Mouse (Mus musculus) right cerebral cortex, adult 18-20 months (tissue): ENCODE data around the gene H2-Oa.

Experiments
- DNase-seq: peaks from one replicate; pipeline ENCODE4 v3.0.0; 2022; ENCODE audit warnings: mixed read lengths

H2-Oa gene

DNA sequence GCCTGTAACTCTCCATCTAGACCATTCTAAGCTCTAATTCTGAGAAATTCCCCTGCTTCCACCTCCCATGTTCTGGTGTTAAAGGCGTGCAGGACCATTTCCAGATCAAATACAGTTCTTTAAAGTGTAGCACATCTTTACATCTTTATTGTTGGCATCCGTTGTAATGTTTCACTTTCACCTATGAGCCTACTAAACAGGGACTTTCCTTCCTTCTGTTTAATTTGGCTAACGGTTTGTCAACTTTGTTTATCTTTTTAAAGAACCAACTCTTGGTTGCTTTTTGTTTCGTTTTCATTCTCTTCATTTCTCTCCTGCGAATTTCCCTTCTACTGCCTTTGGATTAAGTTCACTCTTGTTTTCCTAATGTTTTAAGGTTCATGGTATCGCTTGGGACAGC lies 10.7 kb downstream of the H2-Oa start:
- DNase-seq = no peak

DNA sequence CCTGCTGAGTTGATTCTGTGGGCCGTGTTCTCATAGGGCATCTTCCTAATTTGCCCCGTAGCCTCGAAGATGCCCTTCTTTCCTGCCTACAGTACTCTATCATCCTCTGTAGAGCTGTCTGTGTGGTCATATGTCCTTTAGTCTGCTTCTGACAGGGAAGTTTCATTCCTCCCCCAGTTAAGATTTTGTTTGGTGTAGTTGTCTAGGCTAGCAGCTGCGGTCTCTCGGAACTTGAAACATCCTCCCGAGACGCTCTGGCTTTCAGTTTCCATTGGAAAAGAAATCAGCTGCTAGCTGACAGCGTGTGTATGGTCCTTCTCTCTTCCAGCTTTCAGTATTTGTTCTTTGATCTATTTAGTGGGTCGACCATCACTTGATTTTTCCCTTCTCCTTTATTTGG lies 12.7 kb downstream of the H2-Oa start:
- DNase-seq = no peak

DNA sequence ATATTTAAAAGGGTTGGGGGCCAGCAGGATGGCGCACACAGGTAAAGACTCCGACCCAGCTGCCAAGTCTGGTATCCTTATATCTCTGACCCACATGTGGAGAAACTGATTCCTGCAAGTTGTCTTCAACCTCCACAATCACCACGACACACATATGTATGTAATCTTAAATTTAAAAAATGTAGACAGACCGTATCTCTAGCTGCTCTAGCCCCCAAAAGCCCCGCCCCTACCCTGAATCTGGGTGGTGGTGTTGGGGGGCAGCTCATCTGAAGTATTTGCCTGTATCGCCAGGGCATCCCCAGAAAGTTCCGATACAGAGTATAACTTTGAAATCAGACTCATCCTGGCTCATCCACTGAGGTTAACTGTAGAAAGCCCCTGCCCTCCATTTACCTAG lies 14.4 kb downstream of the H2-Oa start:
- DNase-seq = no peak

DNA sequence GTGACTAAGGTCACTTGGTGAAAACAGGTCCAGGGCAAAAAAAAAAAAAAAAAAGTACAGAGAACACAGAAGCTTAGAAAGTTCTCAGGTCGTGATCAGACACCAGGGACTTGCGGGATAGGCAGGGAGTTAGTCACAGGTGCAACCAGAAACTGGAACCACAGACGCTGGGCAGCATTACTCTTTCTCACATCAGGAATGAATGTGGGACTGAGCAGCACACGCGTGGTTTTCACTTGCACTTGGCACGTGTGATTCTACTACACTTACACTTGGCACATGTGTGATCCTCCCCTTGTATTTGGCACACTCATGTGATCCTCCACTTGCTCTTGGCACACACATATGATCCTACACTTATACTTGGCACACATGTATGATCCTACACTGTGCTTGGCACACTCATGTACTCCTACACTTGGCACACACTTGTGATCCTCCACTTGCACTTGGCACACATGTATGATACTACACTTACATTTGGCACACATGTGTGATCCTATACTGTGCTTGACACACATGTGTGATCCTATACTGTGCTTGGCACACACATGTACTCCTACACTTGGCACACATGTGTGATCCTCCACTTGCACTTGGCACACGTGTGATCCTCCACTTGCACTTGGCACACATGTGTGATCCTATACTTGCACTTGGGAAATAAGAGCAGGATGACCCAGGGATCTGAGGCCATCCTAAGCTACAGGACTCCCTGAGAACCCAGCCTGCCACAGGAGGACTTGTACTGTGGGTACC lies 15.1 kb downstream of the H2-Oa start:
- DNase-seq = no peak

DNA sequence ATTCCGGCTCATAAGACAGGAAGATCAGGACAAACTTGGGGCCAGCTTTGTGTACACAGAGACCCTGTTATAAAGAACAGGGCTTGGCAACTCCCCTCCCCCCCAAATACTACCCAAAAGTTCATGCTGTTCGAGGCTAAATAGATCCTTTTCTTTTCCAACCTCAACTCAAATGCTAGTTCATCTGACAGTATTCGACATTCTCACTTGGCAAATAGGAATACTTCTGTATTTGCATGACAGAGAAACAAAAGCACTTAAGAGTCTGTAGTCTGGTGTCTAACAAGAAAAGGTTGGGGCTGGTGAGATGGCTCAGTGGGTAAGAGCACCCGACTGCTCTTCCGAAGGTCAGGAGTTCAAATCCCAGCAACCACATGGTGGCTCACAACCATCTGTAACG lies 16.3 kb downstream of the H2-Oa start:
- no peak for DNase-seq

DNA sequence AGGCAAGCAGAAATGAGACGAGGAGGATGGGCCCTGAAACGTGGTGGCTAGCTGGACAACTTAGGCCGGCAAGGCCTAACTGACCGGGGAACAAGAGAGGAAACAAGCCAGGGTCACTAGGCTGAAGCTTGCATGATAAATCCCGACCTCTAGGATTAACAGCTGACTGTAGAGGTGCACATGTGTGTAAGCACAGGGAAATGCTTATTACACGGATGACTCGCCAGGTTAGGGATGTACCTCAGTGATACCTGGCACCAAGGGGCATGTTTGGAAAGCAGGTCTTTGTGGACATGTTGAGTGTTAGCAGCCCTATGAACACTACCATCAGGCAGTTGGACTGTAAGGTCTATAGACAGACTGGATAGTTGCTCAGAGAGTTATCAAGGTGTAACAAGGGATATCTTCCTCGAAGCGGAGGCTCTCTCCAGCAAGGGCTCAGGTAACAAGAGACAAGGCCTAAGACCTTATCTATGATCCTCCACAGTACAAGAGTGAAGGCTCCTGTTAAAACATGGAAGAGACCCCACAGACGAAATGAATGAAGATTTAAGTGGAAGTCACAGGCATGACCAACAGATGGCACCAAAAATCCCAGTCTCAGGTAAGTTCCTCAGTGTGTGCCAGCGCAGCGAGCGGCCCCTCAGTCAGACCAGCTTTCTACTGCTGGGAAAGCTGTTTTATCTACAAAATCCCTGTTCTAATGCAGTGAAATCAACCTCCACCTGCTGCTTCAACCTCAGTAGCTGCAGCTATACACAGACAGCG lies 17.1 kb downstream of the H2-Oa start:
- no peak for DNase-seq

DNA sequence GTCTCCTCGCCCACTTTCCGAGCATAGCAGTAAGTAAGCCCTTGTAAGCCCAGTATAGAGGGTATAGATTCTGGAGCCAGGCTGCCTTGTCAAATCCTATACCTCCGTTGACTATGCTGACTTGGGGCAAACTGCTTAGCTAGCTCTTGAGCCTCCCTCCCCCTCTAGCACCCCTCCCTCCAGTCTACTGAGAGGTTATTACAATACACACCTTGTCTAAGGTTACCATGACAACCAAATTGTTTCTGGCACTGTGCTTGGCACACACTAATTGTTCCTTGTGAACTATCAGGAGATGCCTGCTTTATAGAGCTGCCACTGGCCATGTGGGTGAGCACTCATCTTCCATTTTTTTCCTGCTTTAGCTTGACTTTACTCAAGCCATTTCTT lies 17.7 kb downstream of the H2-Oa start:
- DNase-seq = no peak

DNA sequence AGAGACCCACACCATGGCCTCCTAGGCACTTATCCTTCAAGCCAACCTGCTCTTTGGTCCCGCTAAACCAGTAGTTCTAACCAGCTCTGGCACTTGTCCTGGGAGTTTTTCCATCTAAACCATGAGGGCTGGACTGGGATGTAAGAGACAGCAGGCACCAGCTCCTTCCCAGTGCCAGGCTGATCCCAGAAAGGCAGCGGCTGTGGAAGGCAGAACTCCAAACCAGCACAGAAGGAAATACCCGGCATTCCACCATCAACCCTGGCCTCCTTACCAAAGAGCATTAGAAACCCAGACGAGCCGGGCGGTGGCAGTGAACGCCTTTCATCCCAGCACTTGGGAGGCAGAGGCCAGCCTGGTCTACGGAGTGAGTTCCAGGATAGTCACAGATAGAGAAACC lies 18.2 kb downstream of the H2-Oa start:
- DNase-seq = no peak

DNA sequence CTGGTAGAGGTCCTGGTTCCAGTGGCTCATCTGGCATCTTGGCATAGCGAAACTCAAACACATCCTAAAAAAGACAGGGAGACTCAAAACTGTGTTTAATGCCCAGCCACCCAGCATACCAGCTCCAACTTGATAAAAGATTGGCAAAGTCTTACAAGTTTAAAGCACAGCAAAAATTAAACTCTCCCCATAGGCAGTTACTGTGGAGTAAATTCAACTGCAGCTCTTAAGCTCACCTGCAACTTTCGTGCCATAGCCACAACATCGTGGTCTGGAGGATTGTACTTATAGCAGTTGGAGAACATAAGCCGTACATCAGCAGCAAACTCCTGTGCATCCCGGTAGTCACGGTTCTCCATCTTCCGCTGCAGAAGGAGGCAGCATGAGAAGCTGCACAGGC lies 22.0 kb downstream of the H2-Oa start:
- no peak for DNase-seq

DNA sequence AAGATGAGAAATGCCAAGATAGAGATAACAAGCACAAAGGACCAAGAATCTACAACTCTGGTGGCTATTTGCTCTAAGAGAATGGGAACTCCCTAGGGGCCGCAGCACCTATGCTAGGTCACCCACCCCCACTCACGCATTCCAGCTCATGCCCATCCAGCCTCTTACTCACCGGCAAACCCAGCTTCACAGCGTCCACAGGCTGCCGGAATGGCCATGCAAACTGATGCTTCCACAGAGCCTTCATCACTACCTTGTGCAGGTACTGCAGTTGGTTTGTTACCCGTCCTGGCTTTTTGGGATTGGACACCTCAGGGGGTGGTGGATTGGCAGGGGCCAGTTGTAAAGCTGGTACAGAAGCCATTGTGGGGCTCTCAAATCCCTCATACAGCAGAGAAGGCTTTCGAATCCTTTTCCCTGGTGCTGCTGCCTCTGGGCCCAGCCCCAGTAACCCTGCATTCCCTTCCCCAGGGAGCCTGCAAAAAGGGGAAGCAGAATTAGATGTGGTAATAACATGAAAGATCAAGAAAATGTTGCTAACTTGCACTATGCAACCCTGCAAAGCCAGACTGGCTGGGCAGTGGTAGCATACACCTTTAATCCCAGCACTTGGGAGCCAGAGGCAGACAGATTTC lies 24.7 kb downstream of the H2-Oa start:
- no peak for DNase-seq

DNA sequence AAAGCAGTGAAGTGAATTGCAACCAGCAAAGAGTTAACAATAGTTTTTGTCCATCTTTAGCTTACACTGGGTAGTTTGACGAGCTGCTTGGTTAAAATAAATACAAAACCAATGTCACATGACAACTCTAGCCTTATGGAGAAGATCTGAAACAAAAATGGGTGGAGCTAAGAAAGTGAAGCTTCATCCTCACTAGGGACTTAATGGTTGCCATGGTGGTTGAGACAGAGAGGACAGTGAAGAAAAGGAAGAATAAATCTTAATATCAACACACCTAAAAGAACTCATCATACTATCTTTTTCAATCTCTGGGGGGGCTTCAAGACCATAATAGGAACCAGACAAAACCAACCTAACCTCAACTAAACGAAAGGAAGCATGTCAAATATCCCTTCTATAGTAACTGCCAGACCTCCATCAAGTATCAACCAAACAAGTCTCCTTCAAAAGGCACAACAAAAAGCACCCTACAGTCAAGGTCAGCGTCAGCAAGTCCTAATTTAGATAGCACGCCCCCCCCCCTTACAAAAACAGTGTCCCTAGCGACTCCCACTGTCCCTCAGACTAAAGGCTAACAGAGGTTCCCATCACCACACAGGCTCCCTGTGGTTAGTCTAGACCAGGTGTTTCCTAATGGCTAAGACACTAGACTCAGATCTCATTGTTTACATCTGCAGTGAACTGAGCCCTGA lies 25.4 kb downstream of the H2-Oa start:
- no peak for DNase-seq

DNA sequence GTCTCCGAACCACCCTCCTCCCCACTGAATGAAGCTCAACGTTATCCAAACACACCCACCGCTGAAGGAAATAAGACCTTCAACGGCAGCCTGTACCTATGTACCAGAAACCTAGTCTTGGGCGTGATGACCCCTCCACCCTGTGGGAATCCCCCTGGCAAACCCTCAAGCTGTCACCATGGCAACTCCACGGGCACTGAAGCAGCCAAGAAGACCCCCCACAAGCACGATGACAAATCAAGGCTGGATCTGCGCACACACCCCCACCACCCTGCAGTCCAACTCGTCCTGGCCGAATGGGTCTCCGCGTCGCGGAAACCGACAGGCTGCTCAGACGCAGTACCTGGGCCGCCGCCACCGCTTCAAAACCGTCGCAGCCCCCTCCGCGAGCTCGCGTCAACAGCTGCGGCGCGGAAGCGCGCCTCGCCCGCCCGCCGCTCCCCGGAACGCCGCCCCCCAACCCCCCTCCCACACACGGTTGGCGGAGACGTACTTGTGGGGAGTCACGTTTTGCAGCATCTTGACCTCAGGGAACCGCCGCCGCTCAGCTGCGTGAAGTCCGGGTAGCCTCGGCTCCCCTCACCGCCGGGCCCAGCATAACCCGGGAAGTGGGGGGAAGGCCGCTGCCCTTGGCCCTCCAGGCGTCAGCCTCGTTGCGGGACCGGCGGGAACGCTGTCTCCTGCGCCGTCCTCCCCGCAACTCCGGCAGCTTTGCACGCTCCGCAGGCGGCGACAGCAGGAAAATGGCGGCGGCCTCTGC lies 26.2 kb downstream of the H2-Oa start:
- no peak for DNase-seq

DNA sequence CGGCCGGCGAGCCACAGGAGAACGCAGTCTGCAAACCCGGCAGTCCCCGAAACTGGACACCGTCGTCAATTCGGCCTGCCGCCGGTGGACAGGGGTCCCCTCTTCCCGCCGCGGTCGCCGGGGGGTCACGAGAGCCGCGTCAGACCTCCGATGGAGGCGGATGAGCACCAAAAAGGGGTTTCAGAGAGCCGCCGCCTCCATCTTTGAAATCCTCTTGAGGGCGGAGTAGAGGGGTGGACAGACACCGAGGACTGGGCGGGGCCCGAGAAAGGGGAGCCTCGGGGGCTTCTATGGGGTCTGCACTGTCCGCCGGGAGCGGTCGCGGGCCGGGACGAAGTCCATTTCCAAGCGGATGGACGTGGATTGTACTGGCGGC lies 26.7 kb downstream of the H2-Oa start:
- no peak for DNase-seq

DNA sequence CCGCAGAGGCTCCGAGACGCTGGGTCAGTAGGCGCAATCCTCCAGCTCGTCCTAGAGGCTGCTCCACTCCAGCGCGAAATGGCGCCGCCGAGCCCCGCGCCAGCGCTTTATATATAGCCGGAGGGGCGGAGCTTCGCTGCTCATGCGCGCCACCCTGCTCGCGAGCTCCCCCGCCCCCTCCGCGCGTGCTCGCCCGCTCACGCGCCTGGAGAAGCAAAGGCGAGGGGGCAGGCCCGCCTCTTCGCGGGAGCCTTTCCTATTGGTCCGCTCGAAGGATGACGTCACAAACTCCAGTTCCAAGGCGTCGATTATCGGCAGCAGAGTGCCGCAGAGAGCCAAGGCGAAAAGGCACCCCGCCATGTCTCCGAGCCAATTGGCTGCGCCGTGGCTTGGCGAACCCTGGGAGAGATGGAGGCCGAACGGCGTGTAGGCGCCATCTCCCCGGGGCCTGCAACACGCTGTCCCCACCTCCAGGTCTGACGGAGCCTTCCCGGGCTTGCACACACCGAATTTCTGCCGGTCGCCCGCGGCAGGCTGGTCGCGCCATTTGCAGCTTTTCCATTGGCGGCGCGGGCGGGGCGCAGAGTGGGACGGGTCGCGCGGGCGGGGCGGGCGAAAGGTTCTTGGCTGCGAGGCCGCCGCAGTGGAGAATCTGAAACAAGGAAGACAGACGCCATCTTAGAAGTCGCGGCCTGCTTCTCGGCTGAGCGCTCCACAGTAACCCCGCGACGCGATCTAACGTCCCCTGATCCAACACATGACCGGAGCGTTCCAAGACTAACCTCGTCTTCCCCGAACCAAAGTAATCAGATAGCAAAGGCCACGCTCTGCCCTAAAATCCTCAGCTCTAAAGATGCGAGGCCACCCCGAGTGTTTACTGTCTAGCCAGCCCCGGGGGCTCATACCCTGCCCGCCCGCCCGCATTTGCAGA lies 27.4 kb downstream of the H2-Oa start, which contains the start of gene H2-DMa:
TSS of gene H2-DMa (plus strand) at position 293 of the 931 bp plus-strand sequence.
- peak; percentile 99 for DNase-seq

DNA sequence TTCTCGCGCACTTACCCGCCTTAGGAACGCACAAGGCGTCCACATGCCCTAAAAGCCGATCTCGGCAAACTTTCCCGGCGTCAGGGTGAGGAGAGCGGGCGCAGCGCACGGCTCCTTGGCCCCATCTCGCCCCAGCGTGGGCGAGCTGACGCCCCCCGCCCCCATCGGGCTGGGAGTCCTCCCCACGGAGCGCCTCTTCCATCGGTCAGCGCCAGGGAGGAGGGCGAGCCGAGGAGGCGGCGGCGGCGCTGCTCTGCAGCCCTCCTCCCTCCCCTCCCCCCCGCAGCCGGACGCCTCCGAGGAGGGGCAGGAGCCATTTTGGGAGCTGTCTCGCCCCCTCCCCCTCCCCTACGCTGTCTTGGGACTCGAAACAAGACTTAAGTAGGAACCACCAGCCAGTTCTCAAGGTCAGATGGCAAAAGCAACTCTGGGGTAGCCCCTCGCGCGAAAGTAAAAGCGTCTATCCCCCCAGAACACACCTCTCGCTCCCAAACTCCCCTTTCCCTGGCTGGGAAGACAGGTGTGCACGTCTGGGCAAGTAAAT lies 28.1 kb downstream of the H2-Oa start:
- peak; percentile 90 for DNase-seq

DNA sequence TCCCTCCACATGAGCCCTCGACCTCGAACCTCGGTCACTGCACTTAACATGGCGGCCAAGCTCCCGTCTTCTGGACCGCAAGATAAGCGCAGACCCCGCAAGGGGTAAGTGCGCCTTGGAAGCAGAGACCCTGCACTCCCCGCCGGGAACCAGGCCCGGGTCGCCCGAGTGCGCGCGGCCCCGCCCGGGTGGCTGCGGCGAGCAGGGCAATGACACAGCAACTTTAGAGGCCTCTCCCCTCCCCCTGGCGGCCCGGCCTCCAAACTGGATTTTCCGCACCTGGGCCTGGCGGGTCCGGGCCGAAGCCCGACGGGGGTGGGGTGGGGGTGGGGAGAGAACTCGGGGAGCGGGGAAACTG lies 28.7 kb downstream of the H2-Oa start:
- no peak for DNase-seq

DNA sequence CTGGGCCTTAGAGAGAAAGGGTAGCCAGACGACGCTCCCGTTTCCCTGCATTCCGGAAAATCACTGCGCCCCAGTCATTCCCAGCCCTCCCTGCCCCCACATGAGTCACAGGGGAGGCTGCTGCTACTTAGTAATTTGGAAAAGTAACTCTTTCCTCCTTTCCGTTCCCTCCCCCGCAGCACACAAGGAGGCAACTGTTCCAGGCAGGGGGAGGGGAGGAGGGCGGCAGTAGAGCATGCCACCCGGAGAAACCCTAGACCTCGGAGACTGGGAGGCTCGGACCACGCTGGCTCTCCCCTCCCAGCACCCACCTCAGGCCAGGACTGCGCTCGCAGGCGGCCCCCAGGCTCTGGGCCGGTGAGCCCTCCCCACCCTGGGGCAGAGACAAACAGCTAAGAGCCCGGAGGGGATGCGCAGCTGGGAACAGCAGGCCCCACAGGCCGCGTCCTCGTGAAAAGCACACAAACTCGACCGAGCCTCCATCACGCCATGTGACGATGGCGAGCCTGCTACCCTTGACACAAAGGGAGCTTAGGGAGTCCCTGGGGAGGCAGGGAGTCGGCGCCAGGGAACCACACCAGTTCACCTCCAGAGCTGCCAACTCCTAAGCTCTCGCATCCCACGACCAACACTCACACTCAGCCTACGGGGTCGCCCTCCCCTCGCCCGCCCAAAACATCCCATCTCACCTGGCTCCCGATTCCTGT lies 29.2 kb downstream of the H2-Oa start:
- peak; percentile 94 for DNase-seq

DNA sequence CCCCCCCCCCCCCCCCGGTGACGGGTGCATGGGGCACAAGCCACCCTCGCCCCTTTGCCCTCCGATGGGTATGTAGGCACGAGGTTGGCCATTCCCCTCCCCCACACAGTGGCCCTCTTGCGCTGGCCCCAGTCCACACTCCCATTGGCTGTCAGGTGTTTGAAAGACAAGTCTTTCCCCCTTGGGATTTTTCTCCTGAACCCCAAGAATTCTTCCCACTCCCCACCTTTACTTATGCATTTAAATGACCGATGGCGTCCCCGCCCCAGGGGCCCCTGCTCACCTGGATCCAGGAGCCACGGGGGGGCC lies 29.7 kb downstream of the H2-Oa start:
- no peak for DNase-seq

DNA sequence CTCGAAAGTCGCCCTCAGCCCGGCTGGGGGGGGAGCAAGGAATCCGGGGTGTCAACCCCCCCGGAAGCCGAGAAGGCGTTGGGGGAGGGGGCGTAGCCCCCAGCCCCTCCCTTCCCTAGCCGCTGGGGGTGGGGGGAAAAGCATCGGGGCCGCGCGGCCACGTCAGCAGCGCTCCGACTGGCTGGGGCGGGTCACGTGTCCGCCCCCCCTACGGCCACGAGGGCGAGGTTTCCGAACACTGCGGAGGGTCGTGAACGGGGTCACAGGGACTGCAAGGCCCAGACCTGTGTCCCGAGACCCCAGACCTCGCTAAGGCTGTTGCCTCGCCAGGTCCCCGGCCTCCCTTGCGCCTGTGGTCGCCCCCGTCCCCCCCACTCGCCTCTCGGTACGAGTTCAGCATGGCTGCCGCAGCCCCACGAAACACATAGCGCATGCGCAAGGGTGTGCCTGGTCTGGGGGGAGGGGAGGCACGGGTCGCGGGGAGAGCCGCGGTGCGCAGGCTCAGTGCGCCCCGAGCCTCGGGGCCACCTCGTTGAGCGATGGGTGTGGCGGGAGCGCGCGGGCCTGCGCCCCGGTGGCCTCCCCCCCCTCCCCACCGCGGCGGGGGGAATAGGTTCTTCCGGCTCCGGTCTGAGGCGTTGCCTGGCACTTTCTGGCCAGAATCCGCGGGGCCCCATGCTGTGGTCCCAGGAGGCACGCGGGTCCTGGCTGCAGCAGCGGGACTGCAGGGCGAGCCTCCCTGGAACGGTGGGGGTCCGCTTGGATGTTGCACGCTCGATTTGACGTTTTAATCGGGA lies 30.2 kb downstream of the H2-Oa start, which contains the start of gene Brd2:
TSS of gene Brd2 (minus strand) at position 447 of the 797 bp plus-strand sequence.
- DNase-seq = peak; percentile 96

DNA sequence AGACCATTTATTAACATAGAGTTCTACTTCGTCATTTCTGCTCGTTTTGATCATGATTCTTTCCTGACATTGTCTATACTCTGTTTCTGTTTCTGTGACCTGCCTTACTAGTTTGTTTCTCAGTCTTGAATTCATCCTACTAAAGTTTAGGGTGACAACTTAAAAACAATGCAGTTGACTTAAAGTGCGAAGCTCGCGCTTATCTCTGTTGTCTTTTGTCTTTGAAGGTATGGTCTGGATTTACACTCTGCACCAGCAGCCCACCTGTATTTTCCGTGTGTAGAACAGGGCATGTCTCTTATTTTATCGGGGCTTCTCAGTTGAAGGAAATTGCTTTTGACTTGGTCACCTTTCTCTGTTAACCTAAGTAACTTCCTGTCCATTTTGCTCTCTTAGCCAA lies 31.0 kb downstream of the H2-Oa start:
- no peak for DNase-seq
